ENCODE assay signal across 7 mouse cellular contexts in genomic region chr17:28143751-28144150, GRCm38 (mm10). TPM values are rescaled to one million over a fixed set of nuclear protein-coding genes. Genes with fewer than 3 reads are reported as not detected.
DNase-seq lines count a peak whose midpoint lies in the region; ATAC-seq lines count a peak whose summit lies in the region.

No protein-coding gene starts in this region.

- H3K4me3 ChIP-seq in neural tube, embryonic 11.5 days (ENCODE audit: low read depth, low read length): peak overlapping the region; percentile 55
- peak overlapping the region; percentile 74 for H3K4me3 ChIP-seq in forebrain, embryonic 11.5 days (ENCODE audit: low read depth, low read length)
- H3K4me3 ChIP-seq in limb, embryonic 13.5 days: peak overlapping the region; percentile 79

- no peaks in the 10 kb centered on the region; the same call in 1 of the 2 replicates for H3K36me3 ChIP-seq in neural tube, embryonic 11.5 days (ENCODE audit: control insufficient read depth, insufficient read depth, low read length)
- no peaks in the 10 kb centered on the region for H3K36me3 ChIP-seq in forebrain, embryonic 11.5 days (ENCODE audit: control insufficient read depth, insufficient read depth, low read length)
- H3K36me3 ChIP-seq in limb, embryonic 13.5 days: no peaks in the 10 kb centered on the region

- H3K27ac ChIP-seq in neural tube, embryonic 11.5 days (ENCODE audit: low read depth, low read length): no peak overlapping the region
- no peak overlapping the region; the same call in 1 of the 2 replicates for H3K27ac ChIP-seq in forebrain, embryonic 11.5 days (ENCODE audit: low read depth, low read length)
- 0 out of 2 replicates have a peak overlapping the region, but pooled peaks have one; percentile 28 for H3K27ac ChIP-seq in limb, embryonic 13.5 days

- peaks cover 38% of the 10 kb centered on the region for H3K4me1 ChIP-seq in neural tube, embryonic 11.5 days (ENCODE audit: control insufficient read depth, insufficient read depth, low read length)
- H3K4me1 ChIP-seq in forebrain, embryonic 11.5 days (replicated peaks; ENCODE audit: control insufficient read depth, insufficient read depth, low read length): peaks cover 39% of the 10 kb centered on the region
- peaks cover 85% of the 10 kb centered on the region for H3K4me1 ChIP-seq in limb, embryonic 13.5 days

- DNase-seq in neural tube, embryonic 11.5 days (ENCODE audit: low spot score): peak; percentile 54
- DNase-seq in neural tube, embryonic 10.5 days (ENCODE audit: extremely low spot score, low spot score): no peak
- peak; percentile 67 for DNase-seq in forebrain, embryonic 11.5 days (ENCODE audit: low spot score)
- DNase-seq in thymus, postnatal 36 days: peak; percentile 24 to 37
- DNase-seq in left cerebral cortex, postnatal 10 days (ENCODE audit: extremely low spot score in 1 of 2, low spot score in 2 of 2): no peak
- no peak for DNase-seq in cerebellum, postnatal 25 days

- ATAC-seq in neural tube, embryonic 11.5 days (ENCODE audit: insufficient read depth, low FRiP score, low TSS enrichment): no peak
- no peak for ATAC-seq in forebrain, embryonic 11.5 days (replicated peaks; ENCODE audit: low FRiP score)
- ATAC-seq in limb, embryonic 13.5 days (ENCODE audit: low FRiP score, low read depth): no peak

- H3K4me2 ChIP-seq in neural tube, embryonic 11.5 days (ENCODE audit: low read depth): peak overlapping the region; percentile 91
- H3K4me2 ChIP-seq in forebrain, embryonic 11.5 days (ENCODE audit: low read depth, low read length, severe bottlenecking): peak overlapping the region; percentile 83
- peak overlapping the region; percentile 91 for H3K4me2 ChIP-seq in limb, embryonic 13.5 days (replicated peaks)

- H3K27me3 ChIP-seq in neural tube, embryonic 11.5 days (ENCODE audit: control insufficient read depth, insufficient read depth, low read length): no peaks in the 10 kb centered on the region
- H3K27me3 ChIP-seq in forebrain, embryonic 11.5 days (ENCODE audit: control insufficient read depth, insufficient read depth, low read length): no peaks in the 10 kb centered on the region
- peaks cover 12% of the 10 kb centered on the region; the same call in 1 of the 2 replicates for H3K27me3 ChIP-seq in limb, embryonic 13.5 days

- under 1% methylated on average over 9 of the region's 9 CpGs for WGBS in neural tube, embryonic 11.5 days
- WGBS in forebrain, embryonic 11.5 days: 0% methylated on average over 9 of the region's 9 CpGs
- WGBS in limb, embryonic 13.5 days: 2% methylated on average over 9 of the region's 9 CpGs

- intact Hi-C loops in left cerebral cortex, postnatal 10 days (cut with DNase I): no loop called here

- H3K9ac ChIP-seq in neural tube, embryonic 11.5 days (ENCODE audit: low read length): peak overlapping the region; percentile 28
- peak overlapping the region; percentile 5; the same call in 1 of the 2 replicates for H3K9ac ChIP-seq in forebrain, embryonic 11.5 days (ENCODE audit: low read length)
- H3K9ac ChIP-seq in limb, embryonic 13.5 days: 0 out of 2 replicates have a peak overlapping the region, but pooled peaks have one; percentile 54

- no peaks in the 10 kb centered on the region for H3K9me3 ChIP-seq in neural tube, embryonic 11.5 days (ENCODE audit: control insufficient read depth, low read length)
- no peaks in the 10 kb centered on the region for H3K9me3 ChIP-seq in forebrain, embryonic 11.5 days (ENCODE audit: control insufficient read depth, low read length)
- H3K9me3 ChIP-seq in limb, embryonic 13.5 days: no peaks in the 10 kb centered on the region

RNA-seq across cellular contexts. Expression of gene Scube3, which starts 1.8 kb away (rescaled TPM):
- polyA plus RNA-seq in neural tube, embryonic 11.5 days (2014; fragmentation: Nextera tagmentation; extraction: Ambion mirVana): 8.7 and 9.4 TPM in 2 replicates
- 10.5 and 12.4 TPM in 2 replicates for polyA plus RNA-seq in forebrain, embryonic 11.5 days (2014; fragmentation: Nextera tagmentation; extraction: Ambion mirVana)
- polyA plus RNA-seq in limb, embryonic 13.5 days (2015; fragmentation: Nextera tagmentation; extraction: Ambion mirVana): 10.3 and 11.3 TPM in 2 replicates
- total RNA-seq in left cerebral cortex, postnatal 10 days (2021): 1 to 10 TPM; 2.2 to 2.4 TPM

RNA-seq across cellular contexts. Expression of gene Zfp523, which starts 33.2 kb away (rescaled TPM):
- polyA plus RNA-seq in neural tube, embryonic 11.5 days (2014; fragmentation: Nextera tagmentation; extraction: Ambion mirVana): 31.1 and 32.5 TPM in 2 replicates
- polyA plus RNA-seq in forebrain, embryonic 11.5 days (2014; fragmentation: Nextera tagmentation; extraction: Ambion mirVana): 37.8 and 40.2 TPM in 2 replicates
- polyA plus RNA-seq in limb, embryonic 13.5 days (2015; fragmentation: Nextera tagmentation; extraction: Ambion mirVana): 42.2 and 43.6 TPM in 2 replicates
- total RNA-seq in left cerebral cortex, postnatal 10 days (2021): 10 to 100 TPM; 87.3 to 95.6 TPM

Comparison
In these comparisons a context has a peak if more than half of its experiments do, and no peak if none do; other contexts are left out.
1. DNase-seq: peak in neural tube, embryonic 11.5 days (single experiment), forebrain, embryonic 11.5 days (single experiment) and thymus, postnatal 36 days (2 of 2); none in neural tube, embryonic 10.5 days (single experiment), left cerebral cortex, postnatal 10 days (0 of 2) and cerebellum, postnatal 25 days (0 of 2).
2. Peak in every context shown above with its lines, with median percentiles within 50 percentile points of each other: H3K4me2 ChIP-seq, H3K4me3 ChIP-seq and H3K9ac ChIP-seq.